Mouse (Mus musculus): ENCODE measurements around the gene Exosc3. TPM values are rescaled to one million over a fixed set of nuclear protein-coding genes. Genes with fewer than 3 reads are reported as not detected.
"Not testable (repeated sequence)": the region's sequence is repeated elsewhere in the genome, so short reads cannot be mapped to it uniquely, and the experiment has no call there.

The Exosc3 gene
- polyA plus RNA-seq (2015; fragmentation: Nextera tagmentation; extraction: Ambion mirVana) = 67.1 and 68.9 TPM in 2 replicates

DNA sequence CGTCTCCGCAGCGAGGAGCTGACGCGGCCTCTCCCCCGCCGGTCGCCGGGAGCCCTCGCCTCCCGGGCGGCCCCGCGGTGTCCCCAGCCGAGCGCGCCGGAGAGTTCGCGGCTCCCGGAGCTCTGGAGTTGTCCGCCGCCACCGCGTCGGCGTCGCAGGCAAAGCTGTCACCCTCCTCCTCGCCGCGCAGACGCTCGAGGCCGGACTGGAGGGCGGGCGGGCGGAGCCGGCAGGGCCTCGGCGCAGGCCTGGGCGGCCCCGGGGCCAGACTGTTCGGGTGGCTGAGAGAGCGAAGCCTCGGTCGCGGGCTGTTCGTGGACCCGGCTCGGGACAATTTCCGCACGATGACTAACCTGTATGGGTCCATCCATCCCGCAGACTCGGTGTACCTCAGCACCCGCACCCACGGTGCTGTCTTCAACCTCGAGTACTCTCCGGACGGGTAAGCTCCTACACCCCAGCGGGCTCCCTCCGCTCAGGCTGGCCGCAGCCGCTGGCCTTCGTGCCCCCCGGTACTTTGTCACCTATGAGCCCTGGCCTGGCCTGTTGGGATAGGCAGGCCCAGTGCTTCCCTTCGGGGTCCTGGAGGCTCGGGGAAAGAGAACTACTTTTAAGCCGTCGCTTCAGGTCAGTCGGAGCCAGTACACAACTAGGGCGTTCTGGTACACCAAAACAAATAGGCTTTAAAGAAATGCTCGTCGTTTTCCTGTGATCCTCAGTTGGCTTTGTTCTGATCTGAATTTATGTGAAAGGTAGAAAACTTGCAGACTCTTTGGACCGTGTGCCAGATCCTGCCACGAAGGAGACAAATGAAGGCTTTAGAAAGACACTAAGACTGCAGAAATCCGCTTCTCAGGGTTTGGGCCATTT, at the start of gene Exosc3:
Gene Exosc3, minus strand, starts transcription at position 447 of the 870 bp plus-strand sequence.
- WGBS = under 1% methylated on average over 61 of the region's 76 CpGs

DNA sequence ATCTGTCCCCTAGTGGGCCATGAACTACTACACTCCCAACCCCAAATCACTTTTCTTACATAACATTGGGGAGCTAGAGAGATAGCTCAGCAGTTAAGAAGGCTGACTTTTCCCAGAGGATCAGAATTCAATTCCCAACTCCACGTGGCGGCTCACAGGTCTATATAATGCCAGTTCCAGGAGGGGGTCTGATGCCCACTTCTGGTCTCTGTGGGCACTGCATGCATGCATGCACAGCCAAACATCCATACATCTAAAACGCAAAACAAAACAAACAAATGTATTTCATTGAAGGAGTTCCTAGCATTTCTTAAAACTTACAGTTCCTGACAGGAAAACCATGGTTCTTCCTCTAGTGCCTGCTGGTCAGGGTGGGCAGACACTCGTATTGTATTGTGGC, 49.6 kb upstream of the Exosc3 start:
- 0 out of 2 replicates have a peak, but pooled peaks cover under 1% of the 10 kb centered on the region for H3K36me3 ChIP-seq
- H3K4me2 ChIP-seq (replicated peaks) = no peak overlapping the region
- no peaks in the 10 kb centered on the region for H3K27me3 ChIP-seq
- WGBS = 66% methylated on average over 4 of the region's 4 CpGs
- no peaks in the 10 kb centered on the region for H3K9me3 ChIP-seq (replicated peaks)
- no peak overlapping the region for H3K9ac ChIP-seq
- no peak overlapping the region for H3K27ac ChIP-seq (replicated peaks)
- no peaks in the 10 kb centered on the region for H3K4me1 ChIP-seq
- no peak overlapping the region for H3K4me3 ChIP-seq (replicated peaks)
- ATAC-seq (ENCODE audit: insufficient number of reproducible peaks, low FRiP score, low TSS enrichment, low read depth) = no peak

More for the DNA sequence above, at the start of gene Exosc3:
- Histone ChIP-seq H3K9me3 (replicated peaks) (no peaks in the 10 kb centered on the region), H3K4me2 (replicated peaks) (peak within 1 kb of the TSS; percentile 58), H3K27ac (replicated peaks) (peak within 1 kb of the TSS; percentile 98), H3K4me1 (peaks cover 11% of the 10 kb centered on the region), H3K4me3 (replicated peaks) (peak within 1 kb of the TSS; percentile 77), H3K9ac (peak within 1 kb of the TSS; percentile 88), H3K27me3 (no peaks in the 10 kb centered on the region), H3K36me3 (0 out of 2 replicates have a peak, but pooled peaks cover 4% of the 10 kb centered on the region)
- ATAC-seq (ENCODE audit: insufficient number of reproducible peaks, low FRiP score, low TSS enrichment, low read depth) = peak; percentile 86

DNA sequence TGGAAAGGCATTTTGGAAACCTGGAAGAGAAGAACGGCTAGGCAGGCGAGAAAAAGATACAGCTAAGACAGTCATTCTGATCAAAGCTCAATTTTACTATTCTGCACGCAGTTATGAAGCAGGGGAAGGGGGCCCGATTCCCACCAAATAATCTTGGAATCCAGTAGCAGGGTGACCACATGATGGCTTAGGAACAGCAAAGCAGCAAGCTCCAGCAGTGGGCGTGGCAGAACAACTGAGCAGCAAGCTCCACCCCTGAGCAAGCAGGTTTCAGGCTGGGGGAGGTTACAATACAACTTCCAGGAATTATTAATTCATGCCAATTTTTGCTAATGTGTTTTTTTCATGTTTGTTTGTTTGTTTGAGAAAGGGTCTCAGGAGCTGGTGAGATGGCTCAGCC, 44.8 kb upstream of the Exosc3 start:
- not testable (repeated sequence) for ATAC-seq (ENCODE audit: insufficient number of reproducible peaks, low FRiP score, low TSS enrichment, low read depth)

DNA sequence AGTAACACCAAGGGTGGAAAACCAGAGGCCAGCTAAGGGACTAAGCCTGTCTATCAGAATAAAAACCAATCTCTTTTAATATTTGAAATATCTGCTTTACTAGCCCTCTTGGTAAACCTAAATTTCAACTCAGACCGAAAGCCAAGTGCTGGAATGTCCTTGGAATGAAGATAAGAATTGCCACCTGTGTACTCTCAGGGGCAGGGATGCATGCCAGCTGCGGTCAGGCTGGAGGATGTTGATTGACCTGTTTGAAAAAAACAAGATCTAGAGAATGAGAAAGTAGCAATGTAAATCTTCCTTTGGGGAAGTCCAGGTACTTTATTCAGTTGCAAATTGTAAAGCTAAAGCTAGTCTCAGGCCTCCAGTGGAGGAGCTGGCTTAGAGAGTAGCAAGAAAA, 39.6 kb upstream of the Exosc3 start:
- H3K9ac ChIP-seq; H3K4me3 ChIP-seq (replicated peaks); H3K4me2 ChIP-seq (replicated peaks); ATAC-seq (ENCODE audit: insufficient number of reproducible peaks, low FRiP score, low TSS enrichment, low read depth); H3K36me3 ChIP-seq; H3K27ac ChIP-seq (replicated peaks); H3K27me3 ChIP-seq; H3K9me3 ChIP-seq (replicated peaks); H3K4me1 ChIP-seq: not testable (repeated sequence)
- WGBS = 68% methylated on average over 2 of the region's 2 CpGs

More for the DNA sequence above, 44.8 kb upstream of the Exosc3 start:
- not testable (repeated sequence) for H3K9ac ChIP-seq; H3K27ac ChIP-seq (replicated peaks); H3K9me3 ChIP-seq (replicated peaks); H3K27me3 ChIP-seq; H3K4me3 ChIP-seq (replicated peaks); H3K4me1 ChIP-seq; H3K36me3 ChIP-seq; H3K4me2 ChIP-seq (replicated peaks)
- whole genome bisulfite sequencing = 92% methylated on average over 5 of the region's 5 CpGs

DNA sequence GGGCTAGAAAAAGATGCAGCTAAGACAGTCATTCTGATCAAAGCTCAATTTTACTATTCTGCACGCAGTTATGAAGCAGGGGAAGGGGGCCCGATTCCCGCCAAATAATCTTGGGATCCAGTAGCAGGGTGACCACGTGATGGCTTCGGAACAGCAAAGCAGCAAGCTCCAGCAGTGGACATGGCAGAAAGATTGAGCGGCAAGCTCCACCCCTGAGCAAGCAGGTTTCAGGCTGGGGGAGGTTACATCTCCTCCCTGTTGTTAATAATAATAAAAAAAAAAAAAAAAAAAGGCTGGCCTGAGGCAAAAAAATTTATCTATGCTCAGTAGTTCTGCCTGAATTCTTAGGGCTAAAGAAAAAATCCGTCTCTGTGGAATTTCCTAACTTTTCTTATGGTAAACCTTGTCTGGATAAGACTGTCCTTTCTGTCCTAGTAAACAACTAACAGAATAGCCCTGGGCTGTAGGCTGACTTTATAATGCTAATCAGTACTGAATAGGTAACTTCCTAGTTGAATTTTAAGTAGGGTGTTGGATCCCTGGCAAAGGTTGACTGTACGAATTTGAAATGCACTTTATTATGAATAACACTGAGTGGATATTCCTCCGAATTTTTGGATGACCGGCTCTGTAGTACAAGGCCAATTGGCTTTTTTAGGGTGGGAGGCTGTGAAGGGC, 38.5 kb upstream of the Exosc3 start:
- not testable (repeated sequence) for H3K9me3 ChIP-seq (replicated peaks); ATAC-seq (ENCODE audit: insufficient number of reproducible peaks, low FRiP score, low TSS enrichment, low read depth); H3K9ac ChIP-seq; H3K36me3 ChIP-seq; H3K4me2 ChIP-seq (replicated peaks); H3K27ac ChIP-seq (replicated peaks); H3K27me3 ChIP-seq; H3K4me1 ChIP-seq; H3K4me3 ChIP-seq (replicated peaks)
- 79% methylated on average over 10 of the region's 10 CpGs for WGBS

DNA sequence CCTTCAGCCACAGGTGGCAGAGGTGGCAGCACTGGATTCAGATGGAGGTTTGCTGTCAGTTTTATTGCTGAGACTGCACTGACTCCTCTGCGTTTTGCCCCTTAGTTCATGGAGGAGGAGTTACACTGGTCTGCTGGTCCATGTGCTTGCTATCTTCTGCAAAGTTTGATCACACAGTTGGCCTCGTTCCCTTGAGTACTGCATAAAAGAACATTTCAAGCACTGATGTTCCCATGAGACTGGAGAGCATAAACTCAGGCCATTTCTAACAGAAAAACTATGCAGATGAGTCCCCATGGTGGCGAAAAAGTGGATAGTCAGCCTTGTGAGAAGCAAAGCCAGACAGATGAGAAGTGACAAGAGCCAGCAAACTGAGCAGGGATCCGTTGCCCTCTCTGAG, 34.0 kb upstream of the Exosc3 start:
- H3K27me3 ChIP-seq = no peaks in the 10 kb centered on the region
- no peak for ATAC-seq (ENCODE audit: insufficient number of reproducible peaks, low FRiP score, low TSS enrichment, low read depth)
- WGBS = 84% methylated on average over 4 of the region's 4 CpGs
- no peak overlapping the region for H3K27ac ChIP-seq (replicated peaks)
- H3K9ac ChIP-seq = no peak overlapping the region
- no peak overlapping the region for H3K4me2 ChIP-seq (replicated peaks)
- H3K36me3 ChIP-seq = peaks cover 43% of the 10 kb centered on the region
- H3K4me1 ChIP-seq = no peaks in the 10 kb centered on the region
- no peaks in the 10 kb centered on the region for H3K9me3 ChIP-seq (replicated peaks)
- no peak overlapping the region for H3K4me3 ChIP-seq (replicated peaks)

DNA sequence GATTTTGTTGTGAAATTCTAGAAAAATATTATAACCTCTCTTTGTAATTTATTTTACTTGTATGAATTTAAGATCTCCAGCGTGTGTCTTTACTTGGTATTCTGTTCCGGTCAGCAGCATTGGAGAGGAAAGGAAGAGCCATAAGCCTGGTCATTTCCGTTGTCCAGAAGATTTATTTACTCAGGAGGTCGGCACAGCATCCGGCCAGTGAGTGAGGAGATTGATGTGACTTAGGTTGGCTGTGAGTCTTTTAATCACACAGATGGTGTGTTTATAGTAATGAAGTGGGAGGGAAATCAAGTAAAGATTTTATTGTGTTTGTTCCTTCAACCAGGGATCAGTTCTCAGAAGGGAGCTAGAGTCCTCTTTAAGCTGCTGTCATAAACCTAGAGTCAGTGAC, 32.3 kb upstream of the Exosc3 start:
- Histone ChIP-seq H3K36me3 (peaks cover 51% of the 10 kb centered on the region), H3K27ac (replicated peaks) (no peak overlapping the region), H3K4me1 (no peaks in the 10 kb centered on the region), H3K4me2 (replicated peaks) (no peak overlapping the region), H3K9ac (no peak overlapping the region), H3K4me3 (replicated peaks) (no peak overlapping the region), H3K27me3 (no peaks in the 10 kb centered on the region), H3K9me3 (replicated peaks) (no peaks in the 10 kb centered on the region)
- WGBS = 92% methylated on average over 5 of the region's 5 CpGs
- ATAC-seq (ENCODE audit: insufficient number of reproducible peaks, low FRiP score, low TSS enrichment, low read depth) = no peak

DNA sequence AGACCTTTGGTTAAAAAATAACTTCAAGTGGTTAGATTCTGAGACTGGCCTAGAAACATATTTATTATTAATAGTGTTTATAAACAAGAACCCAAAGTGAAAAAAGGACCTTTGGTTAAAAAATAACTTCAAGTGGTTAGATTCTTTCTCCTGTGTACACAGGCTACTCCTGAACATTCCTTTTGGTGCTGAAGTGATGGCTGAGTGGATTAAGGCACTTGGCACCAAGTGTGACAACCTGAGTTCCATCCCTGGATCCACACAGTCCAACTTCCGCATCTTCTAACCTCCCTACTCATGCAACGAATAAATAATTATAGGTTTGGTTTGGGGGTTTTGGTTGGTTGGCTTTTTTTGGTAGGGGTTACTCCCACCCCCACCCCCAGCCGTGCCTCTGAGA, 28.7 kb upstream of the Exosc3 start:
- H3K9ac ChIP-seq = no peak overlapping the region
- H3K4me1 ChIP-seq = no peaks in the 10 kb centered on the region
- no peaks in the 10 kb centered on the region for H3K9me3 ChIP-seq (replicated peaks)
- no peaks in the 10 kb centered on the region for H3K27me3 ChIP-seq
- WGBS = 75% methylated on average over 3 of the region's 3 CpGs
- H3K4me2 ChIP-seq (replicated peaks) = no peak overlapping the region
- H3K4me3 ChIP-seq (replicated peaks) = no peak overlapping the region
- ATAC-seq (ENCODE audit: insufficient number of reproducible peaks, low FRiP score, low TSS enrichment, low read depth) = no peak
- H3K36me3 ChIP-seq = peaks cover 47% of the 10 kb centered on the region
- no peak overlapping the region for H3K27ac ChIP-seq (replicated peaks)

DNA sequence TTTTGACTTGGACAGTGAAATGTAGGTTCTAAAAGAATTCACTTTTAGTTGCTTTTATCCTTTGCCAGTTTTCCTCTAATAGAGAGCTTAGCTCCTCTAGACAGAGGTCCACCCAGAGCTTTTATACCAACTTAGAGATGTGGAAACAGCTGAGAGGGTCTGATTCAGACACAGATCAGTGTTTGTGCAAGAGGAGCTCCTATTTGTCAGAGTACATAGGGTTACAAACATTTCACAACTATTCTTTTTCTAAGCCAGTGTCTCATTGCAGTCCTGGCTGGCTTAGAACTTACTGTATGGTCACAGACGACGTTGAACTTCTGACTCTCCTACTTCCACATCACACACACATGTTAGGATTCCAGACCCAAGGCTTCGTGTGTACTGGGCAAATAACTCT, 14.1 kb upstream of the Exosc3 start:
- Histone ChIP-seq H3K4me1 (no peaks in the 10 kb centered on the region), H3K9ac (no peak overlapping the region), H3K9me3 (replicated peaks) (no peaks in the 10 kb centered on the region), H3K4me2 (replicated peaks) (no peak overlapping the region), H3K36me3 (peaks cover 29% of the 10 kb centered on the region), H3K4me3 (replicated peaks) (no peak overlapping the region), H3K27ac (replicated peaks) (no peak overlapping the region), H3K27me3 (no peaks in the 10 kb centered on the region)
- 89% methylated on average over 3 of the region's 3 CpGs for WGBS
- ATAC-seq (ENCODE audit: insufficient number of reproducible peaks, low FRiP score, low TSS enrichment, low read depth) = no peak

DNA sequence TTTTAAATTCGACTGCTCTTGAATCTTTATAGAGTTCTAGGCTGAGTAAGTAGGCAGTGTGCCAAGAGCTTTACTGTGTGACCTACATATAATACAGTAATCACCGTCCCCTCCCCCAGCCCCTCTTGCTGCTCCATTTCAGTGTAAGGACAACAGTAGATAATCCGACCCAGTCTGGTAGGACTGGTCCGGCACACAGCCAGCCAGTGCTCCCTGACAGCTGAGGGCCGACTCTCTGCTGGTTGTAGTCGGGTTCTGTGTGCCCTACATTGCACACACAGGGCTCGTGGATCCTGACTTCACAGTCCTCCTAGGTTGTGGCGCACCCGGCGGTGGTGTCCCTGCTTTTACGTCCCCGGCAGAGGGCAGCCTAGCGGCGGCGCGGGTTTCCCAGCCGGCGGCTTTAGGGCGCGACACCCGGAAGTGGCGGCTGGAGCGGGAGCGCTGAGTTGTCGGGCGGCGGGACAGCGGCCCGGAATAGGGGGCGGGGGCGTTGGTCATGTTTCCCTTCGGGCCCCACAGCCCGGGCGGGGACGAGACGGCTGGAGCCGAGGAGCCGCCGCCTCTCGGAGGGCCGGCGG, 773 bp downstream of the Exosc3 start, which contains the start of gene Dcaf10:
Gene Dcaf10, plus strand, starts transcription at position 433 of the 581 bp plus-strand sequence.
- peak; percentile 95 for ATAC-seq (ENCODE audit: insufficient number of reproducible peaks, low FRiP score, low TSS enrichment, low read depth)
- peak within 1 kb of the TSS; percentile 98 for H3K27ac ChIP-seq (replicated peaks)
- no peaks in the 10 kb centered on the region for H3K36me3 ChIP-seq

DNA sequence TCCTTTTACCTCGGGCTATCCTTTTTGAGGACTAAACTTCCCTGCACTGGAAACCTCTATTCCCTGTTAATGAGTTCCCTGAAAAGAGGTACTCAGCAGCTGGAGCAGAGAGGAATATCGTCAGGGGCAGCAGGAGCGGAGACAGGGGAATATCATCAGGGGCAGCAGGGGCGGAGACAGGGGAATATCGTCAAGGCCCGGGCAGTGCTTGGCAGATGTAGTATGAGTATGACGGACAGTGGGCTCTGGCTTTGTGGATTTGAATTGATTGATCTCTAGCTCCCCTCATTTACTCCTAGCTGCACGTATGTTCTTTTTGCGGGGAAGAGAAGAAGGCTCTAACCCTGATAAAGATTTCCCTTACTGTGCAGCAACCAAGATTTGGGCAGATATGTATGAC, 1.3 kb downstream of the Exosc3 start:
- H3K36me3 ChIP-seq = no peaks in the 10 kb centered on the region
- peak overlapping the region; percentile 88; the same call in 1 of the 2 replicates for H3K9ac ChIP-seq
- peak overlapping the region; percentile 58 for H3K4me2 ChIP-seq (replicated peaks)
- ATAC-seq (ENCODE audit: insufficient number of reproducible peaks, low FRiP score, low TSS enrichment, low read depth) = no peak
- no peaks in the 10 kb centered on the region for H3K9me3 ChIP-seq (replicated peaks)
- peak overlapping the region; percentile 98 for H3K27ac ChIP-seq (replicated peaks)
- H3K4me3 ChIP-seq (replicated peaks) = peak overlapping the region; percentile 77
- H3K27me3 ChIP-seq = no peaks in the 10 kb centered on the region
- 55% methylated on average over 9 of the region's 9 CpGs for WGBS
- H3K4me1 ChIP-seq = peaks cover 11% of the 10 kb centered on the region

More for the DNA sequence above, 773 bp downstream of the Exosc3 start, which contains the start of gene Dcaf10:
- Histone ChIP-seq H3K4me1 (peaks cover 11% of the 10 kb centered on the region), H3K4me3 (replicated peaks) (peak within 1 kb of the TSS; percentile 77), H3K9me3 (replicated peaks) (no peaks in the 10 kb centered on the region), H3K4me2 (replicated peaks) (peak within 1 kb of the TSS; percentile 58), H3K27me3 (no peaks in the 10 kb centered on the region), H3K9ac (peak within 1 kb of the TSS; percentile 88)
- WGBS = under 1% methylated on average over 40 of the region's 42 CpGs

All from embryonic facial prominence, embryonic 15.5 days (tissue).